Mouse (Mus musculus): ENCODE measurements at regions not wholly inside any gene's neighbourhood (a gene's known extent, or its start where the extent isn't known, plus 50 kb on each side); places are given as distances from the start of the nearest gene placed in this dataset.

DNA sequence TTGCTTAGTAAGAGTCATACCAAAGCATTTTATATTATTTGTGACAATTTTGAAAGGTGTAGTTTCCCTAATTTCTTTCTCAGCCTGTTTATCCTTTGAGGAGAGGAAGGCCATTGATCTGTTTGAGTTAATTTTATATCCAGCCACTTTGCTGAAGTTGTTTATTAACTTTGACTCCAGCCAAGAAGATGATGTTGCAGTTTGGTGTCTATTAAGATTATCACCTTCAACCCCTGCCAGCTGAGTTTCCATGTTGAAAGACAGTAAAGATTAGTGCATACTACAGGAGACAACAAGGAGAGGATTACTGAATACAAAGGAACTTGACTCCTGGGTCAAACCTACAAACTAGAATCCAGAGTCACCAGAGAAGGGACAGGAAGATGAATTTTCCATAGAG lies 80.5 kb upstream of the 4933415F23Rik start:
- TF ChIP-seq POLR2A (IDR thresholded peaks at IDR 0.05; ENCODE audit: borderline replicate concordance, control insufficient read depth, low read depth, low read length) = no peak
- TF ChIP-seq CTCF (IDR thresholded peaks at IDR 0.05; ENCODE audit: control insufficient read depth, insufficient read depth, low read length) = no peak

Data from bone marrow, adult 2 months (tissue).